Mouse (Mus musculus) cerebellum, adult 2 months (tissue): ENCODE measurements around the gene Stac. TPM values are rescaled to one million over a fixed set of nuclear protein-coding genes. Genes with fewer than 3 reads are reported as not detected.

Experiments
- DNase-seq, 2 experiments: peaks; one replicate each; pipeline ENCODE4 v3.0.0; 2021
- H3K27ac ChIP-seq: fragments of 200-500 bp; 2 replicates; pipeline ENCODE4 v1.5.1; 2012; ENCODE audit warnings: low read length, control low read depth, inconsistent platforms; ENCODE audit not compliant: insufficient read depth
- H3K27me3 ChIP-seq: fragments of 200-500 bp; 2 replicates; pipeline ENCODE4 v1.6.1; 2012; ENCODE audit warnings: inconsistent platforms, mild to moderate bottlenecking, low read length, moderate library complexity; ENCODE audit not compliant: control insufficient read depth, insufficient read depth
- H3K4me1 ChIP-seq: fragments of 200-500 bp; 2 replicates; pipeline ENCODE4 v1.6.1; 2011; ENCODE audit warnings: low read length; ENCODE audit not compliant: control insufficient read depth, insufficient read depth
- H3K4me3 ChIP-seq: fragments of 200-500 bp; replicated peaks from 2 replicates; pipeline ENCODE3; 2011; ENCODE audit warnings: mild to moderate bottlenecking, low read depth, low read length, control low read depth; ENCODE audit not compliant: insufficient read depth
- CTCF ChIP-seq: fragments of 200-500 bp; IDR thresholded peaks from 2 replicates; pipeline ENCODE4 v1.5.1; 2011; ENCODE audit warnings: low read depth, mild to moderate bottlenecking, control low read depth, low read length, moderate library complexity, borderline replicate concordance; ENCODE audit not compliant: insufficient read depth
- POLR2A ChIP-seq: fragments of 200-500 bp; IDR thresholded peaks from 2 replicates; pipeline ENCODE4 v1.6.1; 2011; ENCODE audit warnings: low read length, control low read depth, borderline replicate concordance; ENCODE audit not compliant: insufficient read depth
- whole genome bisulfite sequencing: fragments of 180-500 bp; shearing (Covaris S2); methylation state at CpG from one replicate; pipeline ENCODE4 v1.1.7; 2018; 5-methylcytosine and 5-hydroxymethylcytosine counted together
- polyA plus RNA-seq: library from polyadenylated mRNA; depleted of rRNA; stranded (reverse); fragments of >200 nt; gene quantifications from 2 replicates; pipeline ENCODE4 v1.2.3, GENCODE M21; 2012

The Stac gene
- polyA plus RNA-seq, 1 experiment, result 9.8 TPM

GRCm38 (mm10) chr9:111578784-111579183 lies 111.4 kb downstream of the Stac start:
- Histone ChIP-seq H3K4me1 (no peaks in the 10 kb centered on the region), H3K4me3 (no peak overlapping the region), H3K27me3 (no peaks in the 10 kb centered on the region; the same call in 1 of the 2 replicates), H3K27ac (no peak overlapping the region)
- TF ChIP-seq POLR2A (no peak), CTCF (no peak)
- DNase-seq, result no peak
- WGBS, result 43% methylated on average over 9 of the region's 9 CpGs

DNA sequence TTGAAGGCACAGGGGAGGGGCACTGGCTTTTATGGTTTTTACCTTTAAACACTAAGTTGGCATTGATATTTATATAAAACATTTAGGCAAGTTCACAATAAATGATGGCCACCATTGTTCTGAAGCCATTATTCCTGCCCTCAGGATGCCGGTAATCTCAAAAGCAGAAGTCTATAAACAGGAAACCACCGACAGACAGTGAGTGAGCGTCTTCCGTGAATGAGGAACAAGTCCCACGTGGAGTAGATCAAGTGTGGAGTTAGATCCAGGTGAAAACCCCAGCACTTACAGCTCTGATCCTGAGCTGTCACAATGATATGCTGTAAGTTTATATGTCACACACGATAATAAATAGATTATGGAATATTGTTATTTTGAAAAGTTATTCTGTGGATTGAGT lies 112.7 kb downstream of the Stac start:
- Histone ChIP-seq H3K4me3 (no peak overlapping the region), H3K4me1 (no peaks in the 10 kb centered on the region), H3K27me3 (no peaks in the 10 kb centered on the region; the same call in 1 of the 2 replicates), H3K27ac (no peak overlapping the region)
- 90% methylated on average over 6 of the region's 6 CpGs for WGBS
- TF ChIP-seq CTCF (no peak), POLR2A (no peak)
- DNase-seq, result no peak

DNA sequence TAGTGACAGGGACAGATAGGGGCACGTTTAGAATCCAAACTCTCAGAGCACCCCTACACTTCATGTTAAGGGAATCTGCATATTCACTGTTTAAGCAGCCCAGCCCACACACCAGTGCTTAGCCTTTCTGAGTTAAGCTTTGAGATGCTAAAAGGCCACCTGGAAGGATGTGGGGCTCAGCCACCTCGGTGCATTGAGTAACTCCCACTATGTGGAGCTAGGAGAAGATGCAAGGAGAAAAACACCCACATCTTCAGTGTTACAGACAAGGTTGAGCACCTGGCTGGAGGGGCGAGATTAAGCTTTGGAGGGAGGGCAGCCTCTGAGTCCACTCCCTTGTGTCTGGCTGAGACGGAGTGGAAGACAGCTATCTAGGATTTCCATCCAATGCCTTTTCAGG lies 114.3 kb downstream of the Stac start:
- Histone ChIP-seq H3K4me3 (no peak overlapping the region), H3K27ac (no peak overlapping the region), H3K27me3 (no peaks in the 10 kb centered on the region; the same call in 1 of the 2 replicates), H3K4me1 (no peaks in the 10 kb centered on the region)
- no peak for TF ChIP-seq CTCF
- TF ChIP-seq POLR2A, result no peak
- DNase-seq, result no peak
- WGBS, result 74% methylated on average over 4 of the region's 4 CpGs

DNA sequence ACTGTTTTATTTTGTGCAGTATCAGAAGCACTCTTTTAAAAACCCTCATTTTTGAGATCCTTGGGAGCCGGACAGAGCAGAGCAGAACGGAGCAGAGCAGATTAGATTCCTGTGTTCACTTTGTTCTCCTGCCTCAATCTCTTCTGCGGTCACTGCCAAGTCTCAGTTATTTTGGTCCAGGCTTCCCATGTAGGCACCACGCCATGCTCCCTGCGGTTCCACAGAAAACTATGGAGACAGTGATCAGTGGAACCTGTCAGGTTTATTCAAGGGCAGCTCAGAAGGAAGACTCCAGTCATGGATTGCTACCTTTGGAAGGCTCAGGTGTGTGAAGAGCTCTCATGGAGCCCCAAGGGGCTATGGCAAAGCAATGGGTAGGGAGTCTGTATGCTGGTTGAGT lies 116.3 kb downstream of the Stac start:
- Histone ChIP-seq H3K27ac (no peak overlapping the region), H3K4me3 (no peak overlapping the region), H3K4me1 (no peaks in the 10 kb centered on the region), H3K27me3 (no peaks in the 10 kb centered on the region; the same call in 1 of the 2 replicates)
- peak; percentile 67 to 77 for DNase-seq
- WGBS, result 11% methylated on average over 5 of the region's 5 CpGs
- TF ChIP-seq CTCF (no peak), POLR2A (no peak)

GRCm38 (mm10) chr9:111571619-111572018 lies 118.5 kb downstream of the Stac start:
- 91% methylated on average over 5 of the region's 5 CpGs for WGBS
- H3K4me1 ChIP-seq, result no peaks in the 10 kb centered on the region
- TF ChIP-seq POLR2A, result no peak
- TF ChIP-seq CTCF, result no peak
- no peak overlapping the region for H3K27ac ChIP-seq
- H3K27me3 ChIP-seq, result no peaks in the 10 kb centered on the region; the same call in 1 of the 2 replicates
- DNase-seq, result no peak
- no peak overlapping the region for H3K4me3 ChIP-seq

GRCm38 (mm10) chr9:111564176-111564575 lies 126.0 kb downstream of the Stac start:
- Histone ChIP-seq H3K4me3 (no peak overlapping the region), H3K27me3 (no peaks in the 10 kb centered on the region), H3K4me1 (no peaks in the 10 kb centered on the region; the same call in 1 of the 2 replicates), H3K27ac (no peak overlapping the region)
- TF ChIP-seq POLR2A (no peak), CTCF (no peak)
- 98% methylated on average over 6 of the region's 6 CpGs for WGBS
- DNase-seq, result no peak

DNA sequence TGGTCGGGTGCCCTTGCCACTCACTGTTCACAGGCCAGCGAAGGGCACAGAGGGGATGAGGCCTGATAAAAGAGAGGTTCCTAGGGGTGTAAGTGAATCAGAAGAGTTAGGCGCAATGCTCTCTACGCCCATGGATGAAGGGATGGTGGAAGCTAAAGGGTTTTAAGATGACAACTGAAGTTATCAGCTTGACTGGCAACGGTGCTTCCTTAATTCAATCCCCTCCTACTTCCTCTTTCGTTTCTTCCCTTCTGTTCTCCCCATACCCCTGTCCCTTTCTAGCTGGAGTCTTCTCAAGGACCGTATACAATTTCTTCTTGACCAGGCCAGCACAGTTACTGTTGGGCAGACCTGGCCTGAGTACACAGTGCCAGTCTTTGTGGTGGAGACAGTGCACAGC lies 126.9 kb downstream of the Stac start:
- DNase-seq, result no peak
- no peaks in the 10 kb centered on the region for H3K27me3 ChIP-seq
- TF ChIP-seq CTCF (no peak), POLR2A (no peak)
- H3K4me1 ChIP-seq, result no peaks in the 10 kb centered on the region; the same call in 1 of the 2 replicates
- H3K4me3 ChIP-seq, result no peak overlapping the region
- H3K27ac ChIP-seq, result no peak overlapping the region
- 65% methylated on average over 7 of the region's 7 CpGs for WGBS

GRCm38 (mm10) chr9:111562217-111562988 lies 127.7 kb downstream of the Stac start:
- 18% methylated on average over 19 of the region's 19 CpGs for WGBS
- H3K27me3 ChIP-seq, result no peaks in the 10 kb centered on the region
- DNase-seq, result no peak
- H3K4me1 ChIP-seq, result no peaks in the 10 kb centered on the region; the same call in 1 of the 2 replicates
- no peak overlapping the region for H3K4me3 ChIP-seq
- TF ChIP-seq CTCF, result no peak
- no peak for TF ChIP-seq POLR2A
- no peak overlapping the region for H3K27ac ChIP-seq
